Mouse (Mus musculus): ENCODE measurements around the gene Fam193b.

Gene Fam193b

GRCm38 (mm10) chr13:55592512-55593253 lies 21.8 kb upstream of the Fam193b start:
- TF ChIP-seq GATA4 (IDR thresholded peaks at IDR 0.05; ENCODE audit: insufficient replicate concordance, low read length) = 0 out of 2 replicates have a peak, but pooled peaks have one; percentile 14

- TF ChIP-seq GATA4 (IDR thresholded peaks at IDR 0.05; ENCODE audit: insufficient replicate concordance, low read length) = no peak
Measured at GRCm38 (mm10) chr13:55591961-55592490, 21.1 kb upstream of the Fam193b start.

GRCm38 (mm10) chr13:55578086-55578485 lies 7.2 kb upstream of the Fam193b start:
- no peak for TF ChIP-seq GATA4 (IDR thresholded peaks at IDR 0.05; ENCODE audit: insufficient replicate concordance, low read length)

- TF ChIP-seq GATA4 (IDR thresholded peaks at IDR 0.05; ENCODE audit: insufficient replicate concordance, low read length) = no peak
Measured at GRCm38 (mm10) chr13:55575932-55576331, 5.0 kb upstream of the Fam193b start.

GRCm38 (mm10) chr13:55574321-55574720 lies 3.4 kb upstream of the Fam193b start:
- no peak for TF ChIP-seq GATA4 (IDR thresholded peaks at IDR 0.05; ENCODE audit: insufficient replicate concordance, low read length)

GRCm38 (mm10) chr13:55573432-55573831 lies 2.5 kb upstream of the Fam193b start, which contains the start of gene Tmed9:
Gene Tmed9, plus strand, starts transcription at chr13:55573732.
- TF ChIP-seq GATA4 (IDR thresholded peaks at IDR 0.05; ENCODE audit: insufficient replicate concordance, low read length) = no peak

- no peak for TF ChIP-seq GATA4 (IDR thresholded peaks at IDR 0.05; ENCODE audit: insufficient replicate concordance, low read length)
Measured at GRCm38 (mm10) chr13:55571977-55572376, 1.1 kb upstream of the Fam193b start.

- TF ChIP-seq GATA4 (IDR thresholded peaks at IDR 0.05; ENCODE audit: insufficient replicate concordance, low read length) = no peak
Measured at GRCm38 (mm10) chr13:55570286-55570973, 490 bp downstream of the Fam193b start.

GRCm38 (mm10) chr13:55569726-55570285 lies 1.1 kb downstream of the Fam193b start:
- TF ChIP-seq GATA4 (IDR thresholded peaks at IDR 0.05; ENCODE audit: insufficient replicate concordance, low read length) = no peak

GRCm38 (mm10) chr13:55567949-55568348 lies 3.0 kb downstream of the Fam193b start:
- no peak for TF ChIP-seq GATA4 (IDR thresholded peaks at IDR 0.05; ENCODE audit: insufficient replicate concordance, low read length)

GRCm38 (mm10) chr13:55567001-55567400 lies 3.9 kb downstream of the Fam193b start:
- no peak for TF ChIP-seq GATA4 (IDR thresholded peaks at IDR 0.05; ENCODE audit: insufficient replicate concordance, low read length)

GRCm38 (mm10) chr13:55563266-55563879 lies 7.5 kb downstream of the Fam193b start:
- no peak for TF ChIP-seq GATA4 (IDR thresholded peaks at IDR 0.05; ENCODE audit: insufficient replicate concordance, low read length)

- TF ChIP-seq GATA4 (IDR thresholded peaks at IDR 0.05; ENCODE audit: insufficient replicate concordance, low read length) = no peak
Measured at GRCm38 (mm10) chr13:55557499-55557898, 13.4 kb downstream of the Fam193b start.

GRCm38 (mm10) chr13:55555921-55556320 lies 15.0 kb downstream of the Fam193b start:
- no peak for TF ChIP-seq GATA4 (IDR thresholded peaks at IDR 0.05; ENCODE audit: insufficient replicate concordance, low read length)

- no peak for TF ChIP-seq GATA4 (IDR thresholded peaks at IDR 0.05; ENCODE audit: insufficient replicate concordance, low read length)
Measured at GRCm38 (mm10) chr13:55549061-55549460, 21.9 kb downstream of the Fam193b start.
